Mouse (Mus musculus): ENCODE results near the gene Pilra. TPM values are rescaled to one million over a fixed set of nuclear protein-coding genes. Genes with fewer than 3 reads are reported as not detected.
"Not testable (repeated sequence)": the region's sequence is repeated elsewhere in the genome, so short reads cannot be mapped to it uniquely, and the experiment has no call there.

Gene Pilra
- 1 to 10 TPM in 1 of 2 experiments, under 1 TPM in 1; 0.56 to 1.3 TPM for total RNA-seq (2021)
- long read RNA-seq, result 0 reads

DNA sequence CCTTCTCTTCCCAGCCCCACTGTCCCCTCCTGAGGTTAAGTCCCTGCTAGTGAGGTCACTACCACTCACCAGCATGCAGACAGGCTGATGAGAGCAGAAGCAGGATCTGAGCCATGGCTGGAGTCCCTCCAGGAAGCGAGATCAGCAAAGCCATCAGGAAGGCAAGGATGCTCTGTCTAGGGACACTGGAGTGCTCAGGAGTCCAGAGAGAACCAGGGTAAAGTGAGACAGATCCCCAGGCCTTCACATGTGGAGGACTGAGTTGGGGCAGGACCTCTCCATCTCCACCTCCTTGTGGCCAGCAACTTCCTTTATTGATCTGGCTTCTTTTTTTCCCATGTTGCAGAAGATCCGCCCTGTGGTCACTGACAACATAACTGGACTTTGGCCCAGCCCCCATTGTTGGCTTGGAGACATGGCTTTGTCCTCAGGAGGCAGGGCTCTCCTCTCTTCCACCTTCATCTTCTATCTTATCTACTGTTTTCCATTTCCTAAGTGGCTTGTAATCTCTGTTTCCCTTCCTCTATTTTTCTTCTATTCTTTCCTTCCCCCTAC lies at the start of gene Pilra:
Pilra (minus strand) TSS at position 316 of the 555 bp plus-strand sequence.
- not testable (repeated sequence) for DNase-seq (ENCODE audit: low spot score in 2 of 2)

- no peak for DNase-seq (ENCODE audit: low spot score in 2 of 2)
These were observed 47.3 kb upstream of the Pilra start for GRCm38 (mm10) chr5:137883345-137883744.

DNA sequence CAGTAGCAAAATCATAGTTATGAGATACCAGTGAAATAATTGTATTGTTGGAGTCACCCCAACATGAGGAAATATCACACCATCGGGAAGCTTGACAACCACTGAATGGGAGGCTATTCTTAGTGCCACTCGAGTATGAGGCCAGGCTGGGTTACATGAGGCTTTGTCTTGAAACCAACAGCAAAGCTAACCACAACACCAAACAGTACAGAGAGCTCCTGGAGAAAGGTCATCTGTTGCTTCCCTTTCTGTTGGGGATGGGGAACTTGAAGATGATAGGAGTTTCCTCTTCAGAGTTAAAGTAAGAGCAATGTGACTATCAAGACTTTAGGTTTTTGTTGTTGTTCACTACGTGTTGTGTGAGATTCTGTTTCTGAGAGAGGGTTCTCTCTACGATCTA lies 46.8 kb upstream of the Pilra start:
- DNase-seq (ENCODE audit: low spot score in 2 of 2), result no peak

GRCm38 (mm10) chr5:137877860-137878259 lies 41.8 kb upstream of the Pilra start:
- DNase-seq (ENCODE audit: low spot score in 2 of 2), result peak in 1 of 2 experiments; percentile 12

DNA sequence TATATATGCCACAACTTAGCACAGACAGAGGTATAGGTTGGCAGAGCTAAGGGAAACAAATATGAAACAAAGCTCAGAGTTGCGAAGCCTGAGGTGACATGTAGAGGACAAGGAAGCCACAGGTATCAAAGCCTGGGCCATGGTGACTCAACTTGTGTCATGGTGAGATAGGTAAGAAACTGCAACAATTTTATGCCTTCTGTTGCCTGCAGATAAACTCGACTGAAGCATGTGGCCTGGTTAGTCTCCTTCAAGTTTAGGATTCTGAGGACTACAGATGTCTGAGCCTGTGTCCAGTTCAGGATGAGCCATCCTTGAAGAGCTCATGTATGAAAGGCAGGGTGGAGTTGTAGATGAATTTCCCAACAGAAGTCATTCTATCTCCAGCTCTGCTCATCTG lies 39.0 kb upstream of the Pilra start:
- no peak for DNase-seq (ENCODE audit: low spot score in 2 of 2)

- DNase-seq (ENCODE audit: low spot score in 2 of 2), result not testable (repeated sequence)
These were observed 36.3 kb upstream of the Pilra start for GRCm38 (mm10) chr5:137872381-137872702.

- DNase-seq (ENCODE audit: low spot score in 2 of 2), result not testable (repeated sequence)
These were observed 35.7 kb upstream of the Pilra start, which contains the start of gene Pilrb2 for GRCm38 (mm10) chr5:137871644-137872380. Gene Pilrb2, minus strand, starts transcription at chr5:137871815.

DNA sequence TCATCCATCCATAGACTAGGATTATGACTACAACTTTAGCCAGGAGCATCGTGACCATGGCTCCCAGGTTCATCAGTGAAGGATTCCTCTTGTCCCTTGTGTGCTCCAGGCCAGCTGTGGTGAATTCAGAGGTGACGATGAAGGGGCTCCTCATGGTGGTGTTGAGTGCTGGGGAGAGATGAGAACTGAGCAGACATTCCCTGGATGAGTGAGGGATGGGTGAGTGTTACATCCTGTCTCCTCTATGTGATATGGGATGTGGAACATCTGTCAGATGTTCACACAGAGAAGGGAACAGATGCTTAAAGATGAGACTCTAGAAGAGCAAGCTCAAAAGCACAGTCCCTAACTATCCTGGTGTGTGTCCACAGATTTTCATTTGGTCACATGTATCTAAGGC lies 32.5 kb upstream of the Pilra start:
- DNase-seq (ENCODE audit: low spot score in 2 of 2), result not testable (repeated sequence)

DNA sequence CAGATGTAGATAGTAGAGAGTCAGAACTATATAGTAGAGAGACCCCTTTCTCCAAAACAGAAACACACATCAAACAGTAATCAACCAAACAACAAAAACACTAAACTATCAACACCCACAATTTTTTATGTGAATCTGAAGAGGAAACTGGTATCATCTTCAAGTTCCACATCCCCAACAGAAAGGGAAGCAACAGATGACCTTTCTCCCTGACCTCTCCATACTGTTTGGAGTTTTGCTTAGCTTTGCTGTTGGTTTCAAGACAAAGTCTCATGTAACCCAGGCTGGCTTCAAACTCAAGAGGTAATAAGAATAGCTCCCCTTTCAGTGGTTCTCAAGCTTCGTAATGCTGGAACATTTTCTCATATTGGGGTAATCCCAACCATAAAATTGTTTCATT lies 27.9 kb upstream of the Pilra start:
- DNase-seq (ENCODE audit: low spot score in 2 of 2), result not testable (repeated sequence)

DNA sequence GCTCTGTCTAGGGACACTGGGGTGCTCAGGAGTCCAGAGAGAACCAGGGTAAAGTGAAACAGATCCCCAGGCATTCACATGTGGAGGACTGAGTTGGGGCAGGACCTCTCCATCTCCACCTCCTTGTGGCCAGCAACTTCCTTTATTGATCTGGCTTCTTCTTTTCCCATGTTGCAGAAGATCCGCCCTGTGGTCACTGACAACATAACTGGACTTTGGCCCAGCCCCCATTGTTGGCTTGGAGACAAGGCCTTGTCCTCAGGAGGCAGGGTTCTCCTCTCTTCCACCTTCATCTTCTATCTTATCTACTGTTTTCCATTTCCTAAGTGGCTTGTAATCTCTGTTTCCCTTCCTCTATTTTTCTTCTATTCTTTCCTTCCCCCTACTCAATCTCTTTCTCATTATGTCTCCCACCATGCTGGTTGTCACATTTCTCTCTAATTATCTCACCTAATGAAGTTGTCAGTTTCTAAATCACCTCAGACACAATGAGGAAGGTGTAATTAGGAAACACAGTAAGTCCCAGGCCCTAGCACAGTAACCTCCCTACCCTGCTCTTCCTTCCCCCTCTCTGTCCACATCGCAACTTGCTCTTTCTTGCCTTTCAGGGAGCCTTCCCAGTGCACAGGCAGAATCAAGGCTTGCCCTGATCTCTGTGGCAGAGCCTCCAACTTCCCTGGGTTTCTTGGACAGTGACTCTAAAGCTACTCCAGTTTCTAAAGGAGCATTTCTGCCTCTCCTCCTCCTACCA lies 22.1 kb upstream of the Pilra start, which contains the start of gene Pilrb1:
Pilrb1 (minus strand) TSS at position 147 of the 751 bp plus-strand sequence.
- DNase-seq (ENCODE audit: low spot score in 2 of 2), result not testable (repeated sequence)

GRCm38 (mm10) chr5:137856870-137857269 lies 20.8 kb upstream of the Pilra start:
- not testable (repeated sequence) for DNase-seq (ENCODE audit: low spot score in 2 of 2)

DNA sequence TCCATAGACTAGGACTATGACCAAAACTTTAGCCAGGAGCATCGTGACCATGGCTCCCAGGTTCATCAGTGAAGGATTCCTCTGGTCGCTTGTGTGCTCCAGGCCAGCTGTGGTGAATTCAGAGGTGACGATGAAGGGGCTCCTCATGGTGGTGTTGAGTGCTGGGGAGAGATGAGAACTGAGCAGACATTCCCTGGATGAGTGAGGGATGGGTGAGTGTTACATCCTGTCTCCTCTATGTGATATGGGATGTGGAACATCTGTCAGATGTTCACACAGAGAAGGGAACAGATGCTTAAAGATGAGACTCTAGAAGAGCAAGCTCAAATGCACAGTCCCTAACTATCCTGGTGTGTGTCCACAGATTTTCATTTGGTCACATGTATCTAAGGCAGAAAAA lies 18.8 kb upstream of the Pilra start:
- not testable (repeated sequence) for DNase-seq (ENCODE audit: low spot score in 2 of 2)

DNA sequence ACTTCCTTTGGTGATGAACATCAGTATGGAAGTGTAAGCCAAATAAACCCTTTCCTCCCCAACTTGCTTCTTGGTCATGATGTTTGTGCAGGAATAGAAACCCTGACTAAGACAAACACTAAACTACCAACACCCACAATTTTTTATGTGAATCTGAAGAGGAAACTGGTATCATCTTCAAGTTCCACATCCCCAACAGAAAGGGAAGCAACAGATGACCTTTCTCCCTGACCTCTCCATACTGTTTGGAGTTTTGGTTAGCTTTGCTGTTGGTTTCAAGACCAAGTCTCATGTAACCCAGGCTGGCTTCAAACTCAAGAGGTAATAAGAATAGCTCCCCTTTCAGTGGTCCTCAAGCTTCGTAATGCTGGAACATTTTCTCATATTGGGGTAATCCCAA lies 14.2 kb upstream of the Pilra start:
- DNase-seq (ENCODE audit: low spot score in 2 of 2), result not testable (repeated sequence)

DNA sequence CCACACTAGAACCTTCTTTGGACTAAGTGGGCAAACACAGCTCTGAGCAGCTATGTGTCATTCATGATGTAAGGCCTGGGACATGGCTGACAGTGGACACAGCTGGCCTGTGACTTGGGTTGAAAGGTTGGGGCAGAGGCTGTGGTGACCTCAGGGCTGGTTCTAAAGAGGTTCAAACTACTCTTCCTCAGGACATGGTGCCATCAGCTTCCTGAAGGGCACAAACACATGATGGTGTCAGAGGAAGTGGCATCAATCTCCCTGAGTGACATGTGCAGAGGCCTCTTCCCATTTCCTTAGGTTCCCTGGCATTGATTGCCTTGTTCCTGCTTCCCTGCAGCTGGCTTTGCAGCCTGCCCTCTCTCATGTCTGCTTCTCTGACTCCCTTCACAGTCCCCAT lies 1.0 kb upstream of the Pilra start:
- not testable (repeated sequence) for DNase-seq (ENCODE audit: low spot score in 2 of 2)

DNA sequence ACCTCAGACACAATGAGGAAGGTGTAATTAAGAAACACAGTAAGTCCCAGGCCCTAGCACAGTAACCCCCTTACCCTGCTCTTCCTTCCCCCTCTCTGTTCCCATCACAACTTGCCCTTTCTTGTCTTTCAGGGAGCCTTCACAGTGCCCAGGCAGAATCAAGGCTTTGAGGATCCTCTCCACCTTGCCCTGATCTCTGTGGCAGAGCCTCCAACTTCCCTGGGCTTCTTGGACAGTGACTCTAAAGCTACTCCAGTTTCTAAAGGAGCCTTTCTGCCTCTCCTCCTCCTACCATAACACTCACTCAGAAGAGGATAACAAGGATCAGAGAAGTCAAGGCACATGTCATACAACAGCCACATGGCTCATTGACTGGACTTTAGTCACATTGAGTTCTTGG lies 530 bp upstream of the Pilra start:
- DNase-seq (ENCODE audit: low spot score in 2 of 2), result no peak

DNA sequence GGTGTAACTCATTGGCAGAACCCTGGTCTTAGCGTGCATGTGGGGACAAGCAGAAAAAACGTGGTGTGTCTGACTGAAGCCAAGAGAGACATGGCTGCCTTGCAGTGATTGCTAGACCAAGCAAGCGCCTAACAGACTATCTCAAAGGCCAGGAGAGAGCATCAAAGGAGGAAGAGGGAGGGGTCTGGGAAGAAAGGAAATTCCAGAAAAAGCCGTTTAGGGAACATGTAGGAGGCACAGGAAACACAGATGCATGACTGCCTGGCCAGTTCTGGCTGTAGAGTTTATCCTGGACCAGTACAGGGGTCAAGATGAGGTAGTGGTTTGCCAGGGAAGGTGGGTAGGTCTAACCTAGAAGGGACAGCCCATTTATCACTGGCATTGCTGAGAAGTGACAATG lies 2.6 kb downstream of the Pilra start:
- DNase-seq (ENCODE audit: low spot score in 2 of 2), result no peak

GRCm38 (mm10) chr5:137831506-137831905 lies 4.6 kb downstream of the Pilra start:
- DNase-seq (ENCODE audit: low spot score in 2 of 2), result no peak

- DNase-seq (ENCODE audit: low spot score in 2 of 2), result no peak
These were observed 5.0 kb downstream of the Pilra start for GRCm38 (mm10) chr5:137831106-137831505.

GRCm38 (mm10) chr5:137830238-137830637 lies 5.8 kb downstream of the Pilra start:
- no peak for DNase-seq (ENCODE audit: low spot score in 2 of 2)

GRCm38 (mm10) chr5:137828694-137829093 lies 7.4 kb downstream of the Pilra start:
- no peak for DNase-seq (ENCODE audit: low spot score in 2 of 2)

DNA sequence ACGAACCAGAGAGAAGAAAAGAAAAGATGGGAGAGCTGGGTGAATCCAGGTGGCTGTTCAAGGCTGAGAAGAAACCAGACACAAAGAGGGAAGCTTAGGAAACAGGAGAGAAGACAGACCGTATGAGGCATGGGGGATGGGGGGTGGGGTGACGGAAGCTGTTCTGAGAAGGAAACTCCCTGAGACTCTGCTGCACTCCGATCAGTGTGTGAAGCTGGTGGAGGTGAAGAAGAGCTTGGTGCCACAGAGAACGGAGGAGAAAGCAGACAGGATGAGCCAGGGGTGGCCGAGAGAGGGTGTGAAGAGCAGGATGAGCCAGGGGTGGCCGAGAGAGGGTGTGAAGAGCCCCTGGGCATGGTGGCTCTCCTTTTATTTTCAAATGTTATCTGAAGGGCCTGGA lies 9.7 kb downstream of the Pilra start:
- DNase-seq (ENCODE audit: low spot score in 2 of 2), result no peak

GRCm38 (mm10) chr5:137825971-137826370 lies 10.1 kb downstream of the Pilra start:
- no peak for DNase-seq (ENCODE audit: low spot score in 2 of 2)
